Mouse (Mus musculus) heart, postnatal 0 days (tissue): ENCODE results near the gene Rpa3.

Experiments
- CTCF ChIP-seq: IDR thresholded peaks from 2 replicates; pipeline ENCODE4 v1.5.1; 2016; ENCODE audit warnings: antibody characterized with exemption, control low read depth, low read depth
- EP300 ChIP-seq: IDR thresholded peaks from 2 replicates; pipeline ENCODE4 v1.6.1; 2016; ENCODE audit warnings: antibody characterized with exemption, low read depth

DNA sequence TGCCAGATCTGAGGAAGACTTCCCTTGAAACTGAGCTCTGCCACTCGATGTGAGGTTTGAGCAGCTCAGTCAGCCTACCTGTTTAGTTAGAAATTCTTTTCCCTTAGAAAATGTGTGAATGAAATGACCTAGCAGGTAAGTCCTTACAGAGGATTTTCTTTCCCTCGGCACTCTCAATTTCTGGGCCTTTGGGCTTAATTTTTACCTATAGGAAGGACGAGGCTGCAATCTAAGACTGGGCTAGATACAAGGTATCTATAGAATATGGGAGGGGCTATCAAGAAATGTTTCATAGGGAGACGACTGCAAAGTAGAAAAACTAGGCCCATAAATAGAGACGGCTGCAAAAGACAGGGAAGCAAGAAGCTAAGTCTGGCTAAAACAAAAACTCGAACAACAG, 657 bp downstream of the Rpa3 start:
- TF ChIP-seq EP300 (no peak), CTCF (no peak)
